Mouse (Mus musculus): ENCODE measurements at regions not wholly inside any gene's neighbourhood (a gene's known extent, or its start where the extent isn't known, plus 50 kb on each side); places are given as distances from the start of the nearest gene placed in this dataset.
"Not testable (repeated sequence)": the region's sequence is repeated elsewhere in the genome, so short reads cannot be mapped to it uniquely, and the experiment has no call there.

GRCm38 (mm10) chr5:149815879-149816278 lies 137.8 kb downstream of the B3glct start:
- DNase-seq: peak; percentile 15 to 20

DNA sequence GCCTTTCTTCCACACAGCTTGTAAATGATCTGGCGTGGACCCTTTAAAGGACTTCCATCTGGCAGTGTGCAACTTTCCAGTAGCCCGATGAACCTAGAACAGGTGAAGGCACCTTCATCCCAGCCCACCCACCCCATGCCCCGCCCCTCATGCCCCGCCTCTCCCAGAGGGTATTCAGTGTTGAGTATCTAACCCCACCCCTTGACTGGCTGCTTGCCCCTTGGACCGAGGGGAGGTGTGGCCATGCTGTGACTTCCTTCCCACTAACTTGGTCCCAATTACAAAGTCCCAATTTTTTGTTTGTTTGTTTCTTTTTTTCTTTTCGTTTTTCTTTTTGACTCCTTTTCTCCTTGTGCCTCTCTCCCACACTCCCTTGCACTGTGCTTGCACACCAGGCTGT lies 140.8 kb downstream of the B3glct start:
- no peak for DNase-seq

GRCm38 (mm10) chr5:149823821-149824220 lies 145.8 kb downstream of the B3glct start:
- no peak for DNase-seq

DNA sequence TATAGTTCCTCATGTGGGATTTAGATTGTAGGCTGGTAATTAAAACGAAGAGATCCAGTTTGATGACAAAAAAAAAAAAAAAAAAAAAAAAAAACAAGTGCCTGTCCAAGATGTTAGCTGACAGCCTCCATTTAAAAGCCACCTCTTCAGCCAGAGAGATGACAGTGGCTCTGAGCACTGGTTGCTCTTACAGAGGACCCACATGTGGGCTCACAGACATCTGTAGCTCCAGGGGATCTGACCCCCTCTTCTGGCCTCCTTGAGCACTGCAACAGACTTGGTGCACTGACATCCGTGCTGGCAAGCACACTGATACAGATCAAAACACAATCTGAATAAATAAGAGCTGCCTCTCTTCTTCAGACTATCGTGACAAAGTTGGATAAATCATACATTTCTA lies 149.6 kb downstream of the B3glct start:
- DNase-seq: no peak

GRCm38 (mm10) chr5:149831122-149831861 lies 153.3 kb downstream of the B3glct start:
- peak; percentile 54 to 67 for DNase-seq

GRCm38 (mm10) chr5:149837379-149837778 lies 159.3 kb downstream of the B3glct start:
- DNase-seq: no peak

GRCm38 (mm10) chr5:149842491-149842890 lies 164.5 kb downstream of the B3glct start:
- no peak for DNase-seq

- no peak for DNase-seq
Measured at GRCm38 (mm10) chr5:149843310-149843709, 165.3 kb downstream of the B3glct start.

- no peak for DNase-seq
Measured at GRCm38 (mm10) chr5:149845256-149845655, 167.2 kb downstream of the B3glct start.

DNA sequence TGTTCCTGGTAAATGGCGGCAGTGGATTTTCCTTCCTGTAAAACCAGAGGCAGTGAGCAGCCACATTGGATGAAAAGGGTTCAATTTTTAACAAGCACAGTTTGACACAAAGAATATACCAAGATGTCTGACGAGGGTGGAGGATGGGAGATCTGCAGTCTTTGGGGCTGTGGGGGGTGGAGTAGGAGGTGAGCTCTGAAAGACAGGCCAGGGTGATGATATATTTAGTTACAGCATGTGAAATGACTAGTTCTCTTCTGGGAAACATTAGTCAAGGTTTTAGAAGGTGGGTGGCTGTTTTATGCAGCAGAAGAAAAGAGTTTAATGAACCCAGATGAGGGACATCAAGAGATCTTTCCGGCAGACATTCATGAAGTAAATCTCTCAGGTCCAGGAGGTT lies 170.0 kb upstream of the Rxfp2 start:
- DNase-seq: no peak

- peak; percentile 39 to 47 for DNase-seq
Measured at GRCm38 (mm10) chr5:149851011-149851410, 167.5 kb upstream of the Rxfp2 start.

GRCm38 (mm10) chr5:149852516-149852915 lies 166.0 kb upstream of the Rxfp2 start:
- DNase-seq: no peak

GRCm38 (mm10) chr5:149856101-149856500 lies 162.4 kb upstream of the Rxfp2 start:
- DNase-seq: no peak

DNA sequence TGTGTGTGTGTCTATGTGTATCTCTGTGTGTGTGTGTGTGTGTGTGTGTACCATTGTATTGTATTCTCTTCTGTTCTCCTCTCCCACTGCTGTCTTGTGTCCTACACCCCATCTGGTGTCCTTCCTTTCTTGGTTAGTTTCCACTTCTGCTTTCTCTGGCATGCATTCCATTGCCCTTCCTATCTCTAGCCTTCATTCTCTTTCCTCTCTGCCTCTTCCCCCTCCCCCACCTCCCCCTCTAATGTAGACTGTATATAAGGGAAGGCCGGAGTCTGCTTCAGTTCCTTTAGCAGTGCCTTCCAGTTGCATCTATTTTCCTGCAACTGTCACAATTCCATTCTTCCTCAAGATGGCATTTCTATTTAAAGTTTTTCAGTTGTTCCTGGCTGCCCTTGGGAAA lies 161.5 kb upstream of the Rxfp2 start:
- DNase-seq: no peak

DNA sequence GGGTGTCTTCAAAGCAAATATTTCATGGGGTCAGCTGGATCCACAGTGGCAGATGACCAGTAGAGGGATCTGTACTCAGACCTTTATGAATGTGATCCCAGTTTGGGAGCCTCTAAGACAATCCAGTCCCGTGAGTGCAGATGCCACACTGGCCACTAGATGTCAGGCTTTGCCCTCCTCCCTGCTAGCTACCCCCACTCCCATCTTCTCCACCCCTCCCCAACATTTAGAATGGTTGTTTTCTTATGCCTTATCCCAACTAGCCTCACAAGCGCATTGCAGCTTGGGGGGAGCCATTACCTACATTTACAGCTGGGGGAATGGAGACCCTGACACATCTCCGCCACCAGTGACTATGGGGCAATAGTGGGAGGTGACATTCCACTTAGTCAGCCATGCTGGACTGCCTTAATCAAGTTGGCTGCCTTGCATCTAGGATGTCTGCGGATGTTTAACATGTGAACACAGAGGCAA lies 156.9 kb upstream of the Rxfp2 start:
- DNase-seq: peak; percentile 14 to 23

DNA sequence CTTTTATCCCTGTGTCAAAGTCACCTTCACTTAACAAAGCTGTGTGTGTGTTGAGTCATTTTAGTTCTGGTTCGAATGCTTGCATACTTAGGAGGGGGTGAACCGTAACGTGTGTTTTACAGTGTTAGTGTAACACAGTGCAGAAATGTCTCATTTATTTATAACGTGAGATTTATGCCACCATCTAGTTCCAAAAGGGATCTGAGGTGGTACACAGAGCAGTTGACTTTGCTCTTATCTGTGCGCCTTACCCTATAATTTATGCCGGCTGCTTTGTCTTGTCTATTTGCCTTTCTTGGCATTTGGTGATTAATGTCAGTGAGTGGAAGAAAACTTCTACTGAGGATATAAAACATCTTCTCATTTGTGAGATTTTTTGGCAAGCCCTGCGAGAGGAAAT lies 150.5 kb upstream of the Rxfp2 start:
- DNase-seq: no peak

- no peak for DNase-seq
Measured at GRCm38 (mm10) chr5:149869441-149869840, 149.0 kb upstream of the Rxfp2 start.

- no peak for DNase-seq
Measured at GRCm38 (mm10) chr5:149870596-149870995, 147.9 kb upstream of the Rxfp2 start.

GRCm38 (mm10) chr5:149871521-149871920 lies 147.0 kb upstream of the Rxfp2 start:
- DNase-seq: no peak

GRCm38 (mm10) chr5:149873482-149874002 lies 144.9 kb upstream of the Rxfp2 start:
- no peak for DNase-seq

- no peak for DNase-seq
Measured at GRCm38 (mm10) chr5:149874342-149874741, 144.1 kb upstream of the Rxfp2 start.

- not testable (repeated sequence) for DNase-seq
Measured at GRCm38 (mm10) chr5:149892453-149892852, 126.0 kb upstream of the Rxfp2 start.

- DNase-seq: no peak
Measured at GRCm38 (mm10) chr5:149906927-149907326, 111.5 kb upstream of the Rxfp2 start.

- DNase-seq: no peak
Measured at GRCm38 (mm10) chr5:149908376-149909078, 109.9 kb upstream of the Rxfp2 start.
